Comparison of ENCODE assay signal across 29 mouse cellular contexts in genomic region chr11:70485498-70485897, GRCm38 (mm10). TPM values are rescaled to one million over a fixed set of nuclear protein-coding genes. Genes with fewer than 3 reads are reported as not detected.
A peak's percentile ranks its signal among the peaks of the same experiment; 100 is the strongest.
DNase-seq lines count a peak whose midpoint lies in the region; ATAC-seq and TF ChIP-seq lines count a peak whose summit lies in the region.
"Had no signal": no experiment of that assay in that cellular context is flagged by ENCODE, and none has a peak within 500 bp of the region (broad histone marks: within the 10 kb centered on the region; RNA-seq: fewer than 3 reads in every experiment).

No protein-coding gene starts in this region.

- ATAC-seq in kidney, embryonic 14.5 days (ENCODE audit: low FRiP score, low TSS enrichment), result peak; percentile 16; the same call in 1 of the 2 replicates
- peak; percentile 59 for ATAC-seq in lung, embryonic 15.5 days (ENCODE audit: borderline replicate concordance, extremely low read depth, low FRiP score, low TSS enrichment)
- ATAC-seq: forebrain, postnatal 0 days; intestine, postnatal 0 days; lung, postnatal 0 days had no signal

- H3K9me3 ChIP-seq in kidney, embryonic 14.5 days (ENCODE audit: control insufficient read depth, low read length), result no peaks in the 10 kb centered on the region
- H3K9me3 ChIP-seq in lung, embryonic 15.5 days, result no peaks in the 10 kb centered on the region
- H3K9me3 ChIP-seq: heart, embryonic 13.5 days had no signal

- H3K27me3 ChIP-seq in kidney, embryonic 14.5 days (ENCODE audit: control insufficient read depth, insufficient read depth, low read length), result no peaks in the 10 kb centered on the region
- H3K27me3 ChIP-seq in lung, embryonic 15.5 days, result no peaks in the 10 kb centered on the region
- H3K27me3 ChIP-seq: heart, embryonic 13.5 days had no signal

- DNase-seq in kidney, adult 11 months, result no peak
- DNase-seq in lung, adult 2 months, result no peak
- DNase-seq in brain, embryonic 14.5 days (ENCODE audit: low read depth), result peak; percentile 1
- peak; percentile 33 to 54 for DNase-seq in kidney, postnatal 4 days
- DNase-seq in right cerebral cortex, postnatal 25 days, result no peak
- DNase-seq: adrenal gland, adult 2 months; adrenal gland, postnatal 36 days; cerebellum, adult 2 months; cerebellum, postnatal 14 days; forebrain, postnatal 0 days; heart, postnatal 10 days; left cerebral cortex, postnatal 4 days; midbrain, embryonic 14.5 days; right cerebral cortex, postnatal 14 days; spleen, adult 18-20 months; thymus, adult 2 months; thymus, postnatal 36 days had no signal

- no peak overlapping the region for H3K9ac ChIP-seq in kidney, embryonic 14.5 days (ENCODE audit: low read depth, low read length)
- H3K9ac ChIP-seq in lung, embryonic 15.5 days, result no peak overlapping the region
- H3K9ac ChIP-seq: forebrain, postnatal 0 days; heart, embryonic 13.5 days; hindbrain, embryonic 14.5 days; liver, embryonic 14.5 days had no signal

- no peaks in the 10 kb centered on the region for H3K4me1 ChIP-seq in kidney, embryonic 14.5 days (ENCODE audit: control insufficient read depth, insufficient read depth, low read length)
- no peaks in the 10 kb centered on the region for H3K4me1 ChIP-seq in lung, embryonic 15.5 days
- no peaks in the 10 kb centered on the region for H3K4me1 ChIP-seq in lung, adult 2 months (ENCODE audit: control insufficient read depth, insufficient read depth, low read length)
- H3K4me1 ChIP-seq: heart, embryonic 13.5 days had no signal

- 54% methylated on average over 2 of the region's 2 CpGs for WGBS in kidney, embryonic 14.5 days
- 28% methylated on average over 2 of the region's 2 CpGs for WGBS in lung, embryonic 15.5 days
- 36% methylated on average over 2 of the region's 2 CpGs for WGBS in lung, adult 2 months

- H3K36me3 ChIP-seq in kidney, embryonic 14.5 days (ENCODE audit: control insufficient read depth, insufficient read depth, low read length), result no peaks in the 10 kb centered on the region
- H3K36me3 ChIP-seq in lung, embryonic 15.5 days, result no peaks in the 10 kb centered on the region
- H3K36me3 ChIP-seq: heart, embryonic 13.5 days had no signal

- no peak overlapping the region for H3K4me2 ChIP-seq in kidney, embryonic 14.5 days (replicated peaks; ENCODE audit: low read depth, low read length)
- no peak overlapping the region for H3K4me2 ChIP-seq in lung, embryonic 15.5 days
- H3K4me2 ChIP-seq: heart, embryonic 13.5 days; hindbrain, embryonic 14.5 days had no signal

- H3K4me3 ChIP-seq in kidney, embryonic 14.5 days (ENCODE audit: low read length), result no peak overlapping the region
- no peak overlapping the region for H3K4me3 ChIP-seq in lung, embryonic 15.5 days
- H3K4me3 ChIP-seq in lung, adult 2 months (replicated peaks; ENCODE audit: extremely low read depth, low read depth, low read length), result no peak overlapping the region
- H3K4me3 ChIP-seq: erythroblast, embryonic 14.5 days; heart, embryonic 13.5 days had no signal

- no peak overlapping the region for H3K27ac ChIP-seq in kidney, embryonic 14.5 days (ENCODE audit: low read depth, low read length)
- no peak overlapping the region for H3K27ac ChIP-seq in lung, embryonic 15.5 days
- H3K27ac ChIP-seq: heart, embryonic 13.5 days; hindbrain, embryonic 14.5 days; liver, embryonic 14.5 days had no signal

- no peak for TF ChIP-seq POLR2A in lung, adult 2 months (IDR thresholded peaks at IDR 0.05; ENCODE audit: borderline replicate concordance, extremely low read depth, low read depth, low read length)
- no peak for TF ChIP-seq POLR2A in brain, embryonic 14.5 days (IDR thresholded peaks at IDR 0.05; ENCODE audit: borderline replicate concordance, extremely low read depth, insufficient read depth, insufficient read length, poor library complexity, severe bottlenecking)

- no peak for TF ChIP-seq CTCF in lung, adult 2 months (IDR thresholded peaks at IDR 0.05; ENCODE audit: insufficient read depth, low read length)
- no peak for TF ChIP-seq CTCF in brain, embryonic 14.5 days (IDR thresholded peaks at IDR 0.05; ENCODE audit: borderline replicate concordance, extremely low read depth, insufficient read depth, insufficient read length)

RNA-seq across cellular contexts. Expression of gene Tm4sf5, which starts 19.5 kb away (rescaled TPM):
- 0.31 and 0.91 TPM in 2 replicates for polyA plus RNA-seq in kidney, embryonic 14.5 days (2014; fragmentation: Nextera tagmentation; extraction: Ambion mirVana)
- polyA plus RNA-seq in lung, embryonic 15.5 days (2015; fragmentation: Nextera tagmentation; extraction: Ambion mirVana), result 1.2 and 1.8 TPM in 2 replicates
- 0.50 and 1.00 TPM in 2 replicates for polyA plus RNA-seq in lung, adult 2 months (2012; rRNA removed)
- polyA plus RNA-seq in brain, embryonic 14.5 days (2012; rRNA removed), result 1.6 and 2.3 TPM in 2 replicates
- polyA plus RNA-seq: embryonic facial prominence, embryonic 14.5 days; erythroblast, embryonic 14.5 days; forebrain, embryonic 11.5 days had no signal

RNA-seq across cellular contexts. Expression of gene Cxcl16, which starts 25.7 kb away (rescaled TPM):
- 5.2 and 6.0 TPM in 2 replicates for polyA plus RNA-seq in kidney, embryonic 14.5 days (2014; fragmentation: Nextera tagmentation; extraction: Ambion mirVana)
- 6.3 and 7.3 TPM in 2 replicates for polyA plus RNA-seq in lung, embryonic 15.5 days (2015; fragmentation: Nextera tagmentation; extraction: Ambion mirVana)
- polyA plus RNA-seq in lung, adult 2 months (2012; rRNA removed), result 67.2 and 74.6 TPM in 2 replicates
- 3.1 and 3.5 TPM in 2 replicates for polyA plus RNA-seq in brain, embryonic 14.5 days (2012; rRNA removed)
- polyA plus RNA-seq: erythroblast, embryonic 14.5 days had no signal

RNA-seq across cellular contexts. Expression of gene Zmynd15, which starts 26.3 kb away (rescaled TPM):
- 0.33 and 0.88 TPM in 2 replicates for polyA plus RNA-seq in kidney, embryonic 14.5 days (2014; fragmentation: Nextera tagmentation; extraction: Ambion mirVana)
- 0.45 and 0.73 TPM in 2 replicates for polyA plus RNA-seq in lung, embryonic 15.5 days (2015; fragmentation: Nextera tagmentation; extraction: Ambion mirVana)
- 8.7 and 12.3 TPM in 2 replicates for polyA plus RNA-seq in lung, adult 2 months (2012; rRNA removed)
- polyA plus RNA-seq in brain, embryonic 14.5 days (2012; rRNA removed), result 0.93 and 1.4 TPM in 2 replicates
- polyA plus RNA-seq: erythroblast, embryonic 14.5 days had no signal

RNA-seq across cellular contexts. Expression of gene Vmo1, which starts 28.9 kb away (rescaled TPM):
- polyA plus RNA-seq in kidney, embryonic 14.5 days (2014; fragmentation: Nextera tagmentation; extraction: Ambion mirVana), result 0.41 and 0.57 TPM in 2 replicates
- 1.0 and 1.2 TPM in 2 replicates for polyA plus RNA-seq in lung, embryonic 15.5 days (2015; fragmentation: Nextera tagmentation; extraction: Ambion mirVana)
- polyA plus RNA-seq in lung, adult 2 months (2012; rRNA removed), result 0.20 and 0.26 TPM in 2 replicates
- 0.14 and 0.15 TPM in 2 replicates for polyA plus RNA-seq in brain, embryonic 14.5 days (2012; rRNA removed)
- polyA plus RNA-seq: adrenal gland, adult 2 months; cerebellum, adult 2 months; erythroblast, embryonic 14.5 days; forebrain, embryonic 11.5 days; heart, embryonic 13.5 days; hindbrain, embryonic 14.5 days; midbrain, embryonic 14.5 days; neural tube, embryonic 14.5 days had no signal

RNA-seq across cellular contexts. Expression of gene Gltpd2, which starts 33.5 kb away (rescaled TPM):
- polyA plus RNA-seq in kidney, embryonic 14.5 days (2014; fragmentation: Nextera tagmentation; extraction: Ambion mirVana), result 0.31 and 0.34 TPM in 2 replicates
- 0.62 and 0.86 TPM in 2 replicates for polyA plus RNA-seq in lung, embryonic 15.5 days (2015; fragmentation: Nextera tagmentation; extraction: Ambion mirVana)
- 0.12 and 0.34 TPM in 2 replicates for polyA plus RNA-seq in lung, adult 2 months (2012; rRNA removed)
- 0.09 TPM in 1 of 2 replicates, not detected in the other for polyA plus RNA-seq in brain, embryonic 14.5 days (2012; rRNA removed)
- polyA plus RNA-seq: cerebellum, adult 2 months; cortical plate, adult 2 months; erythroblast, embryonic 14.5 days had no signal

Comparison
In these comparisons a context has a peak if more than half of its experiments do, and no peak if none do; other contexts are left out.
1. DNase-seq: peak in brain, embryonic 14.5 days (single experiment) and kidney, postnatal 4 days (2 of 2); none in kidney, adult 11 months (single experiment), lung, adult 2 months (single experiment) and right cerebral cortex, postnatal 25 days (single experiment).